Mouse (Mus musculus): ENCODE measurements at regions not wholly inside any gene's neighbourhood (a gene's known extent, or its start where the extent isn't known, plus 50 kb on each side); places are given as distances from the start of the nearest gene placed in this dataset.

GRCm38 (mm10) chr5:118878722-118879121 is 318.2 kb downstream of the Med13l start:
- Histone ChIP-seq H3K4me3 (ENCODE audit: control insufficient read depth in 1 of 2, insufficient read depth in 1 of 2, low read depth in 2 of 2, low read length in 2 of 2) (no peak overlapping the region), H3K4me1 (ENCODE audit: control insufficient read depth in 1 of 2, insufficient read depth in 2 of 2, low read length in 2 of 2) (no peaks in the 10 kb centered on the region), H3K27me3 (ENCODE audit: control insufficient read depth in 1 of 2, insufficient read depth in 2 of 2, low read length in 2 of 2) (no peaks in the 10 kb centered on the region), H3K36me3 (ENCODE audit: control insufficient read depth in 1 of 2, insufficient read depth in 2 of 2, low read length in 2 of 2) (no peaks in the 10 kb centered on the region), H3K27ac (ENCODE audit: control insufficient read depth, low read depth, low read length) (no peak overlapping the region), H3K9ac (ENCODE audit: control insufficient read depth, low read depth, low read length, poor library complexity, severe bottlenecking) (no peak overlapping the region), H3K9me3 (replicated peaks; ENCODE audit: insufficient read depth, low read length) (no peaks in the 10 kb centered on the region), H3K79me2 (ENCODE audit: control insufficient read depth, insufficient read depth, low read length, poor library complexity) (no peaks in the 10 kb centered on the region)
- TF ChIP-seq NELFE (IDR thresholded peaks at IDR 0.05; ENCODE audit: low read depth, low read length) (no peak), E2F4 (IDR thresholded peaks at IDR 0.05; ENCODE audit: borderline replicate concordance, low read depth, low read length) (no peak), BHLHE40 (IDR thresholded peaks at IDR 0.05; ENCODE audit: borderline replicate concordance, low read depth, low read length) (no peak), POLR2AphosphoS2 (IDR thresholded peaks at IDR 0.05; ENCODE audit: low read length) (no peak), NRF1 (IDR thresholded peaks at IDR 0.05; ENCODE audit: insufficient read depth, low read depth, low read length, poor library complexity, severe bottlenecking) (no peak), ZKSCAN1 (IDR thresholded peaks at IDR 0.05; ENCODE audit: low read depth, low read length) (no peak), MAX (IDR thresholded peaks at IDR 0.05; ENCODE audit: low read length) (no peak), HCFC1 (IDR thresholded peaks at IDR 0.05; ENCODE audit: low read depth, low read length) (no peak), MAZ (IDR thresholded peaks at IDR 0.05; ENCODE audit: low read depth, low read length) (no peak), SIN3A (IDR thresholded peaks at IDR 0.05; ENCODE audit: low read length) (no peak), CHD1 (IDR thresholded peaks at IDR 0.05; ENCODE audit: low read depth, low read length) (no peak), ZC3H11A (IDR thresholded peaks at IDR 0.05; ENCODE audit: low read depth, low read length) (no peak), ETS1 (IDR thresholded peaks at IDR 0.05; ENCODE audit: low read depth, low read length) (no peak), SMC3 (IDR thresholded peaks at IDR 0.05; ENCODE audit: low read depth, low read length) (no peak), MYC (IDR thresholded peaks at IDR 0.05; ENCODE audit: low read depth, low read length) (no peak), USF2 (IDR thresholded peaks at IDR 0.05; ENCODE audit: borderline replicate concordance in 1 of 2, insufficient read depth in 1 of 2, low read depth in 1 of 2, low read length in 2 of 2) (no peak), EP300 (IDR thresholded peaks at IDR 0.05; ENCODE audit: low read depth in 1 of 2, low read length in 2 of 2) (no peak), RAD21 (IDR thresholded peaks at IDR 0.05; ENCODE audit: low read depth, low read length) (no peak)
- DNase-seq (ENCODE audit: low read depth, low spot score), result no peak

GRCm38 (mm10) chr5:118879808-118880478 is 319.5 kb downstream of the Med13l start:
- Histone ChIP-seq H3K9ac (ENCODE audit: control insufficient read depth, low read depth, low read length, poor library complexity, severe bottlenecking) (no peak overlapping the region), H3K27ac (ENCODE audit: control insufficient read depth, low read depth, low read length) (no peak overlapping the region), H3K27me3 (ENCODE audit: control insufficient read depth in 1 of 2, insufficient read depth in 2 of 2, low read length in 2 of 2) (no peaks in the 10 kb centered on the region), H3K4me3 (ENCODE audit: control insufficient read depth in 1 of 2, insufficient read depth in 1 of 2, low read depth in 2 of 2, low read length in 2 of 2) (no peak overlapping the region), H3K9me3 (replicated peaks; ENCODE audit: insufficient read depth, low read length) (no peaks in the 10 kb centered on the region), H3K4me1 (ENCODE audit: control insufficient read depth in 1 of 2, insufficient read depth in 2 of 2, low read length in 2 of 2) (no peaks in the 10 kb centered on the region), H3K79me2 (ENCODE audit: control insufficient read depth, insufficient read depth, low read length, poor library complexity) (no peaks in the 10 kb centered on the region), H3K36me3 (ENCODE audit: control insufficient read depth in 1 of 2, insufficient read depth in 2 of 2, low read length in 2 of 2) (no peaks in the 10 kb centered on the region)
- peak; percentile 32 for DNase-seq (ENCODE audit: low read depth, low spot score)
- TF ChIP-seq CTCF (IDR thresholded peaks at IDR 0.05 in 2 of 3, conservative IDR thresholded peaks at IDR 0.05 in 1 of 3; ENCODE audit: control insufficient read depth in 1 of 3, insufficient read depth in 1 of 3, low read depth in 2 of 3, low read length in 3 of 3, poor library complexity in 1 of 3, severe bottlenecking in 1 of 3) (peak; percentile 31 to 70 (median 42); a peak in 5 of 6 replicates), SMC3 (IDR thresholded peaks at IDR 0.05; ENCODE audit: low read depth, low read length) (peak; percentile 37), ELF1 (IDR thresholded peaks at IDR 0.05; ENCODE audit: low read depth, low read length) (no peak), RAD21 (IDR thresholded peaks at IDR 0.05; ENCODE audit: low read depth, low read length) (peak; percentile 31)
